Mouse (Mus musculus) right cerebral cortex, postnatal 10 days (tissue): ENCODE results near the gene Olfr473.
"Not testable (repeated sequence)": the region's sequence is repeated elsewhere in the genome, so short reads cannot be mapped to it uniquely, and the experiment has no call there.

ENCODE experiments used
- DNase-seq, 2 experiments: peaks; one replicate each; pipeline ENCODE4 v3.0.0; 2021; ENCODE audit warnings: low spot score in 2 of 2

Gene Olfr473

DNA sequence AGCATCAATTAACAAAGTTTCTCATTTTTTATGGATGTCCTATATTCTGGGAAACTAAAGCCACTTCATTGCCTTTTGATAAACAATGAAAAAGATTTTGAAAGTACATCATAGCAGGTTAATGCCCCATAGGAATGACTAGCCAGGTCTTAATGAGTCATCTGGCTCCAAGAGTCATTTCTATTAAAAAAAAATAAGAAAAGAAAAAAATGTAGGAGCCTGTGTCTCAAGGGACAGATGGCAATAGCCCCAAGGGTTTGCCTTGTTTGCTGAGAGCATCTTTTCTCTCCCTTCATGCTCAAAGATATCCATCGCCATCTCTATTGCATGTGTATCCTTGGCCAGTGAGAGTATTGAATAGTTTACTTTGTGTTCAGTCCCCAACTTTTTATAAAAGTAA lies at the start of gene Olfr473:
Olfr473 (plus strand) TSS at position 301 of the 400 bp plus-strand sequence.
- no peak for DNase-seq

DNA sequence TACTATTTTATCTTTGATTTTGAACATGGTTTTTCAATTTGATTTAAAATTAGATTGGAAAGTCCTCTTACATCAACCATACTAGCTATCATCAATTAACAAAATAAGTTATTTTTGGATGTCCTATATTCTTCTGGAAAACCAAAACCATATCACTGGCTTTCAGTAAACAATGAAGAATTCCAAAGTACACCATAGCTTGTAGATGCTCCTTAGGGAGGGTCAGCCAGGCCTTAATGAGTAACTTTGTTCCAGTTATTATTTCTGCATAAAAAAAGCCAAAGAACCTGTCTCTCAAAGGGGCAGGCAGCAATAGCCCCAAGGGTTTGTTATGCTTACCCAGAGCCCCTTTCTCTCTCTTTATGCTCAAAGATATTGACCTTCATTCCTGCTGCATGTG lies 32.6 kb upstream of the Olfr473 start, which contains the start of gene Olfr472:
Olfr472 (plus strand) TSS at position 301 of the 400 bp plus-strand sequence.
- DNase-seq, result no peak

DNA sequence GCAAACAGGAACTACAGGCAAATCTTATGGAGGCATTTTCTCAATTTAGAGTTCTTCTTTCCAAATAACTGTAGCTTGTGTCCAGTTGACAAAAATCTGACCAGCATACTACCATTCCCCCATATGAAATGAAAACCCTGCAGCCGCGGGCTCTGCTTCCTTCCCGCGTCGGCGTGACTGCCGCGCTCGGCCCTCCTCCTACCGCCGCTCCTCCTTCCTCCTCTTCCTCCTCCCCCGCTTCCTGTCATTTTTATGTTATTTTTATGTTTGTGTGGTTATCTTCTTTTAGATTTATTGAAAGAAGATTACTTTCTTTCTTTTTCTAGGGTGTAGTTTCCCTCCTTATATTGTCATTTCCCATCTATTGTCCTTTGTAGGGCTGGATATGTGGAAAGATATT lies 22.3 kb downstream of the Olfr473 start:
- not testable (repeated sequence) for DNase-seq

DNA sequence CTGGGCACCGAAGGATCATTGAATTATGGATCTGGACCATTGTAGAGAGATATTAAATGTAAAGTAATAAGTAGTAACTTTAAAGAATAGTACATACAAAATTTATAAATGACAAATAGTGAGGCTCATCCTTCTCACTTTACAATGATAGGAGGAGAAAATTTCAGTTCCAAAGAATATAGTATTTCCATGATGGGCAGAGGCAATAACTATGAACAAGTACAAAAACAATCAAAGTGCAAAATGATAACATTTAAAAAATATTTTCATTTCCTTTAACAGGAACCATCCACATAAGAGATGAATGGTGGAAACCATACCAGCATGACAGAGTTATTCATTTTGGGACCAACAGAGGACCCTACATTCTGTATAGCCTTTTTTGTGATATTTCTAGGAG lies 24.1 kb downstream of the Olfr473 start, which contains the start of gene Olfr474:
Olfr474 (plus strand) TSS at position 301 of the 400 bp plus-strand sequence.
- no peak for DNase-seq

DNA sequence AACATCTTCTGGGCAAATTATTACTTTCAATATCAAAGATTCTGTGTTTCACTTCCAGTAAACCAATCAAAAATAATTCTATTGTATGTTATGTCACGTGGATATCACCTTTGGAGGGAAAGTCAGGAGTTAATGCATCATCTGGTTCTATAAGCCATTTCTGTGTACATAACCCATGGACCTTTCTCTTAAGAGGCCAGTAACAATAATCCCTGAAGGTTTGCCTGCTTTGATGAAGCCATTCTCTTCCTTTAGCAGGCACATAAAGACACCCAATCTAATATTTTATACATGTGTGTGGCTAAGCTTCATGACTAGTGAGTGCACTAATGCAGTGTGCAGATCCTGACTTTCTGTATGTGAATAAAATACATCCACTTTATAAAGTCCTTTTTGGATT lies 34.3 kb downstream of the Olfr473 start, which contains the start of gene Olfr476:
Olfr476 (plus strand) TSS at position 301 of the 400 bp plus-strand sequence.
- no peak for DNase-seq
